Comparison of ENCODE assay signal across 8 mouse cellular contexts in the genomic region with DNA sequence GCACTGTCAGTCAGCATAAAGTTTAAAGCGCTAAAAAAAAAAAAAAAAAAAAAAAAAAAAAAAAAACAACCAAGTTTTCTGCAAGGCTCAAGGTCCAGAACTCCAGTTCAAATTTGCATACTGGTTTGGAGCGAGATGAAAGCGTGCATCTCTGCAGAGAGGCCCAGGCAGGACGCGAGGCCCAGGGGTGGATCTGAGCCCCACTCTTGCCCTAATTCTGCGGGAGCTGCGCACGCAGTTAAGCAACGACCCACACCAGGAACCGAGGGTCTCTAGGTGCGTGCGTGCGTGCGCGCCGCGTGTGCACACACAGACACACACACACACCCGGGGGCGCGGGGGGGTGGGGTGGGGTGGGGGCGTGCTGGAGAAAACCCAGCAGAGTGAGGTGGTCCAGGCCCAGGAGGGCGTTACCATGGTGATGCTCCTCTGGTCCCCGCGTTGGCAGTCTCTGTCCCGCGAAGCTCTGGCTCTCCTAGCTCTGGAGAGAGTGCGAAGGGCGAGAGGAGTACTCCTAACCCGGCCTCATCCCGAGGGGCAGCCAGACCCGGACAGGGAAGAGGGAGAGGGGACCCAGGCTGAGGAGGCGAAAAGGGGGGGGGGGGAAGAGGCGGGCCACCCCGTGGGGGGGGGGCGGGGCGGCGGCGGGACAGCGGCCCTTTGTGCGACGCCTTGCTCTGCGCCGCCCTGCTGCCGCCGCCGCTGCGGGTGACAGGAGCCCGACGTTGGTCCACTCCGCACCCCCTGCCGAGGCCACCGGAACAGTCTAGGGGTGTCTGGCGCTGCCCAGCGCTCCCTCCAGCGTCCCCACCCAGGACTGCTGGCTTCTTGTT. TPM values are rescaled to one million over a fixed set of nuclear protein-coding genes. Genes with fewer than 3 reads are reported as not detected.
DNase-seq lines count a peak whose midpoint lies in the region; ATAC-seq and TF ChIP-seq lines count a peak whose summit lies in the region.

Gene D630003M21Rik (minus strand): TSS at position 553 of the 833 bp plus-strand sequence.

- H3K27me3 ChIP-seq in forebrain, postnatal 0 days (ENCODE audit: insufficient read depth, low read length) = no peaks in the 10 kb centered on the region
- H3K27me3 ChIP-seq in kidney, embryonic 14.5 days (ENCODE audit: control insufficient read depth, insufficient read depth, low read length) = no peaks in the 10 kb centered on the region
- peaks cover 27% of the 10 kb centered on the region for H3K27me3 ChIP-seq in midbrain, embryonic 10.5 days (ENCODE audit: low read depth, poor library complexity, severe bottlenecking)

- peak within 1 kb of the TSS; percentile 95 for H3K4me2 ChIP-seq in forebrain, postnatal 0 days (ENCODE audit: low read depth)
- H3K4me2 ChIP-seq in kidney, embryonic 14.5 days (replicated peaks; ENCODE audit: low read depth, low read length) = peak within 1 kb of the TSS; percentile 91

- peak within 1 kb of the TSS; percentile 71 for H3K27ac ChIP-seq in forebrain, postnatal 0 days (ENCODE audit: low read depth, low read length)
- H3K27ac ChIP-seq in kidney, embryonic 14.5 days (ENCODE audit: low read depth, low read length) = peak within 1 kb of the TSS; percentile 56; the same call in 1 of the 2 replicates
- H3K27ac ChIP-seq in midbrain, embryonic 10.5 days (replicated peaks) = peak within 1 kb of the TSS; percentile 83

- H3K9me3 ChIP-seq in forebrain, postnatal 0 days (ENCODE audit: low read length) = no peaks in the 10 kb centered on the region
- H3K9me3 ChIP-seq in kidney, embryonic 14.5 days (ENCODE audit: control insufficient read depth, low read length) = no peaks in the 10 kb centered on the region
- H3K9me3 ChIP-seq in midbrain, embryonic 10.5 days (replicated peaks) = no peaks in the 10 kb centered on the region

- no peaks in the 10 kb centered on the region for H3K36me3 ChIP-seq in forebrain, postnatal 0 days (ENCODE audit: insufficient read depth)
- H3K36me3 ChIP-seq in kidney, embryonic 14.5 days (ENCODE audit: control insufficient read depth, insufficient read depth, low read length) = no peaks in the 10 kb centered on the region
- H3K36me3 ChIP-seq in midbrain, embryonic 10.5 days = no peaks in the 10 kb centered on the region

- peak within 1 kb of the TSS; percentile 64 for H3K9ac ChIP-seq in forebrain, postnatal 0 days
- H3K9ac ChIP-seq in kidney, embryonic 14.5 days (ENCODE audit: low read depth, low read length) = peak within 1 kb of the TSS; percentile 59

- H3K4me3 ChIP-seq in forebrain, postnatal 0 days (ENCODE audit: low read depth, low read length) = peak within 1 kb of the TSS; percentile 46
- peak within 1 kb of the TSS; percentile 45 for H3K4me3 ChIP-seq in kidney, embryonic 14.5 days (ENCODE audit: low read length)
- peak within 1 kb of the TSS; percentile 60 for H3K4me3 ChIP-seq in midbrain, embryonic 10.5 days

- WGBS in forebrain, postnatal 0 days = under 1% methylated on average over 43 of the region's 55 CpGs
- under 1% methylated on average over 43 of the region's 55 CpGs for WGBS in kidney, embryonic 14.5 days
- whole genome bisulfite sequencing in midbrain, embryonic 10.5 days = under 1% methylated on average over 46 of the region's 55 CpGs

- H3K4me1 ChIP-seq in forebrain, postnatal 0 days (ENCODE audit: insufficient read depth) = peaks cover 5% of the 10 kb centered on the region; the same call in 1 of the 2 replicates
- 0 out of 2 replicates have a peak, but pooled peaks cover 14% of the 10 kb centered on the region for H3K4me1 ChIP-seq in kidney, embryonic 14.5 days (ENCODE audit: control insufficient read depth, insufficient read depth, low read length)
- H3K4me1 ChIP-seq in midbrain, embryonic 10.5 days = peaks cover 47% of the 10 kb centered on the region

- peak; percentile 31 for DNase-seq in gastrocnemius, postnatal 10 days
- no peak for DNase-seq in gastrocnemius, postnatal 25 days
- peak; percentile 29 for DNase-seq in adrenal gland, adult 2 months
- DNase-seq in forebrain, postnatal 0 days = peak; percentile 64
- peak; percentile 75 for DNase-seq in midbrain, embryonic 10.5 days (ENCODE audit: low spot score)
- no peak for DNase-seq in urinary bladder, postnatal 14 days (ENCODE audit: low spot score)

- peak; percentile 38 for TF ChIP-seq CTCF in forebrain, postnatal 0 days (IDR thresholded peaks at IDR 0.05; ENCODE audit: low read depth)

- ATAC-seq in forebrain, postnatal 0 days = peak; percentile 82
- ATAC-seq in kidney, embryonic 14.5 days (ENCODE audit: low FRiP score, low TSS enrichment) = peak; percentile 73
- no peak for ATAC-seq in activated CD4-positive, CD25-positive, alpha-beta regulatory T cell, adult 4 months

RNA-seq across cellular contexts. Expression of gene D630003M21Rik, which starts in this region (rescaled TPM):
- 1 to 10 TPM; 4.2 to 4.7 TPM for total RNA-seq in gastrocnemius, postnatal 10 days (2021)
- 1 to 10 TPM; 1.8 to 2.0 TPM for total RNA-seq in gastrocnemius, postnatal 25 days (2021)
- 1 to 10 TPM; 1.4 to 4.1 TPM for total RNA-seq in adrenal gland, adult 2 months (2021)
- polyA plus RNA-seq in adrenal gland, adult 2 months (2012; rRNA removed) = 3.1 and 6.5 TPM in 2 replicates
- total RNA-seq in forebrain, postnatal 0 days (2014; rRNA removed) = 5.4 and 6.6 TPM in 2 replicates
- 1.6 and 1.9 TPM in 2 replicates for polyA plus RNA-seq in forebrain, postnatal 0 days (2015; fragmentation: Nextera tagmentation; extraction: Ambion mirVana)
- 3.7 and 5.2 TPM in 2 replicates for polyA plus RNA-seq in kidney, embryonic 14.5 days (2014; fragmentation: Nextera tagmentation; extraction: Ambion mirVana)
- 2.3 and 3.1 TPM in 2 replicates for polyA plus RNA-seq in midbrain, embryonic 10.5 days (2016; fragmentation: Nextera tagmentation; extraction: Ambion mirVana)
- not detected for polyA plus RNA-seq in activated CD4-positive, CD25-positive, alpha-beta regulatory T cell, adult 4 months (2017; shearing (Covaris generic))

Comparison
In these comparisons a context has a peak if more than half of its experiments do, and no peak if none do; other contexts are left out.
1. DNase-seq: peak in gastrocnemius, postnatal 10 days (single experiment), adrenal gland, adult 2 months (single experiment), forebrain, postnatal 0 days (single experiment) and midbrain, embryonic 10.5 days (single experiment); none in gastrocnemius, postnatal 25 days (single experiment) and urinary bladder, postnatal 14 days (single experiment).
2. Peak in every context shown above with its lines, with median percentiles within 50 percentile points of each other: H3K27ac ChIP-seq and H3K4me3 ChIP-seq.